Mouse (Mus musculus) erythroblast, embryonic 14.5 days (primary cell): ENCODE results near the gene Trp73.

Source experiments
- GATA1 ChIP-seq: IDR thresholded peaks from 2 replicates; pipeline ENCODE4 v1.6.1; 2012; ENCODE audit warnings: low read length, inconsistent platforms, mixed read lengths
- TAL1 ChIP-seq: IDR thresholded peaks from 3 replicates; pipeline ENCODE4 v1.6.1; 2012; ENCODE audit warnings: low read length, inconsistent platforms, mixed read lengths

DNA sequence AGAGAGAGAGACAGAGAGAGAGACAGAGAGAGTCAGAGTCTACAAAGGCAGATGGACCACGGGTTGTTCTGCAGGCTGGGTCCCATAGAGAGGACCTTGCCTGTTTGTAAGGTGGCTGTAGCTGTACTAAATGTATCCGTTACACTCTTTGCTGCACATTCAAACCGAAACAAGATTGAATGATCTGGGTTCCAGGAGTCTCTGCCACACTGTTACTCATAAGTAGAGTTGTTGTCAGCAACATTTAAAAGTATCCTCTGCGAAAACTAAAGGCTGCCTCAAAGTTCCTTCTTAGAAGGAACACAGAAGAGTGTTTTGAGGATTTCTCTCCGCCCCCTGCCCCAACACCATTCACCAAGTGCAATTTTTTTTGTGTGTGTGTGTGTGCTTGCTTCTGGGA, 2.9 kb downstream of the Trp73 start:
- no peak for TF ChIP-seq GATA1
- TF ChIP-seq TAL1, result no peak
